Mouse (Mus musculus) spleen, adult 2 months (tissue): ENCODE results near the gene Zc2hc1c.
A peak's percentile ranks its signal among the peaks of the same experiment; 100 is the strongest.

Source experiments
- CTCF ChIP-seq: fragments of 200-500 bp; IDR thresholded peaks from 2 replicates; pipeline ENCODE4 v1.5.1; 2011; ENCODE audit warnings: mild to moderate bottlenecking, inconsistent platforms; ENCODE audit not compliant: insufficient read depth, insufficient read length, insufficient replicate concordance; ENCODE audit errors: extremely low read depth
- POLR2A ChIP-seq: fragments of 200-500 bp; IDR thresholded peaks from 2 replicates; pipeline ENCODE4 v1.6.1; 2011; ENCODE audit warnings: low read depth, low read length, inconsistent platforms

DNA sequence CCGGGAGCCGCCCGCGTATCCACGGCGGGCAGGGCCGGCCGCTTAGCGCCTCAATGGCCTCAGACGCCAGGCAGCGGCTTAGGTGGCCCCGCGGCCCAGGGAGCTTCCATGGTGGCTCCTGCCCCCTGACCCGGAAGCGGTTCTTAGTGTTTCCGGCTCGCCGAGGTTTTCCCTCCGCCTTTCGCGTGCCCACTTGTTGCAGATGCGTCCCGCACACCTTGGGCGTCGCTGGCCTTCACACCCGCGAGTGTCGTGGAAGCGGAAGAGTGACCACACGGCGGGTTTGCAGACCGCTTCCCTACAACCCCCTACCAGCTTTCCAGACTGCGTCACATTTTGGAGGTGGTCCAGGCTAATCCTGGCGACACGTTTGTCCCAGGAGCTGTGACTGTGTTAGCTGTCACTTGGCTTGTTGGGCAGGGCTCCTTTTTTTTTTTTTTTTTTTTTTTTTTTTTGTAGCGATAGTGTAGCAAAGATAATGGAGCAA, 50.9 kb downstream of the Zc2hc1c start, which contains the start of gene Nek9:
- peak; percentile 73 for TF ChIP-seq POLR2A
- no peak for TF ChIP-seq CTCF
